Mouse (Mus musculus): ENCODE results near the gene Gm42669. TPM values are rescaled to one million over a fixed set of nuclear protein-coding genes. Genes with fewer than 3 reads are reported as not detected.

The Gm42669 gene
- polyA plus RNA-seq, 2 experiments = 0.02 to 0.06 TPM

DNA sequence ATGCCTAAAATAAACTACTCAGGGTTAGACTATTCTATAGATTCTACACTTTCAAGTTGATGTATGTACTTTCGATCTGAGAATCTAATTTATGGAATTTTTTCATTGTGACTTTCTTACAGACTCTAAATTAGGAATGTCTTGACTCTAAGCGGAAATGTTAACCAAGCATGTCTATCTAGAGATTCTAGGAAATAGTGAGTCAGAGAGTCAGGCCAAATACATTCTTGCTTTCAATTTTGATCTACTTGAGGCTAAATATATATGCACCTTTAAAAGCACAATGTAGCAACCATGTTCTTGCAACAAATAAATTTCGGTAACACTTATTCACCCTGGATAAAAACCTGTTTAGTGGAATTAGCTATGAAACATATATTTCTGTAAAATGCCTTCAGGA is 21.4 kb downstream of the Gm42669 start:
- H3K36me3 ChIP-seq (replicated peaks; ENCODE audit: control insufficient read depth, insufficient read depth, low read depth) = no peaks in the 10 kb centered on the region
- no peak for ATAC-seq (ENCODE audit: insufficient read depth)
- 0 out of 4 replicates have a peak, but pooled peaks cover 0 to 1% of the 10 kb centered on the region in 2 experiments for H3K4me1 ChIP-seq (replicated peaks; ENCODE audit: control insufficient read depth in 2 of 2, insufficient read depth in 2 of 2, low read length in 1 of 2)

DNA sequence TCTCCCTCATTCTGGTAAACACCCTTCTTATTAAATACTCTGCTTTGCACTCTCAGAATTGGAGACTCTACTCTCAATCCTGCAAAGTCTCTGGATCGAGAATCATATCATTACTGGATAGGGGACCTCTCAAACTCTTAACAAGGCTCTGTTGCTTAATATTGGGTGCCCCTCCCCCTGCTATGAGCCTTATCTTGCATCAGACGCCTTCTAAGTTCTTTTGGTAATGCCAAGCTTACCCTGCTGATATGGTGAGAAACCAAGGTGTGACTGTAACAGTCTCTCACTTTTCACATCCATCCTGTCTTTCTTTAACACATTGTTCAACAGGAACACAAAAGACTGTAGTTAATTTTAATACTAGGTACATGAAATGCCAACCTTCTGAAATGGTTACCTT is 26.2 kb downstream of the Gm42669 start:
- no peak for TF ChIP-seq CTCF (IDR thresholded peaks at IDR 0.05; ENCODE audit: low read depth)
- peak; percentile 49 for TF ChIP-seq EP300 (IDR thresholded peaks at IDR 0.05; ENCODE audit: low read depth)
- ATAC-seq (ENCODE audit: insufficient read depth) (peak; percentile 37; the same call in 1 of the 2 replicates), DNase-seq (ENCODE audit: low read depth in 3 of 3, low spot score in 3 of 3) (no peak)
- Histone ChIP-seq H3K27ac (no peak overlapping the region), H3K9ac (replicated peaks) (no peak overlapping the region), H3K9me3 (ENCODE audit: control insufficient read depth, low read length) (no peaks in the 10 kb centered on the region), H3K36me3 (replicated peaks; ENCODE audit: control insufficient read depth, insufficient read depth, low read depth) (no peaks in the 10 kb centered on the region), H3K4me1 (replicated peaks; ENCODE audit: control insufficient read depth in 2 of 2, insufficient read depth in 2 of 2, low read length in 1 of 2) (peaks cover 0 to 4% of the 10 kb centered on the region in 2 experiments; a peak in 1 of 4 replicates), H3K4me3 (ENCODE audit: insufficient read depth in 1 of 2, low read depth in 2 of 2, low read length in 2 of 2) (no peak overlapping the region), H3K27me3 (ENCODE audit: control insufficient read depth, insufficient read depth, low read length) (no peaks in the 10 kb centered on the region), H3K4me2 (ENCODE audit: low read depth) (no peak overlapping the region)
- 9% methylated on average over 2 of the region's 2 CpGs for WGBS (ENCODE audit: insufficient replicate concordance)

More for the DNA sequence above, 21.4 kb downstream of the Gm42669 start:
- Histone ChIP-seq H3K4me3 (ENCODE audit: insufficient read depth in 1 of 2, low read depth in 2 of 2, low read length in 2 of 2) (no peak overlapping the region), H3K27ac (no peak overlapping the region), H3K4me2 (ENCODE audit: low read depth) (no peak overlapping the region), H3K9me3 (ENCODE audit: control insufficient read depth, low read length) (no peaks in the 10 kb centered on the region), H3K27me3 (ENCODE audit: control insufficient read depth, insufficient read depth, low read length) (no peaks in the 10 kb centered on the region), H3K9ac (replicated peaks) (no peak overlapping the region)
- TF ChIP-seq CTCF (IDR thresholded peaks at IDR 0.05; ENCODE audit: low read depth) = no peak
- no peak for TF ChIP-seq EP300 (IDR thresholded peaks at IDR 0.05; ENCODE audit: low read depth)
- 63% methylated on average over 3 of the region's 3 CpGs for WGBS (ENCODE audit: insufficient replicate concordance)
- DNase-seq (ENCODE audit: low read depth in 3 of 3, low spot score in 3 of 3) = no peak

DNA sequence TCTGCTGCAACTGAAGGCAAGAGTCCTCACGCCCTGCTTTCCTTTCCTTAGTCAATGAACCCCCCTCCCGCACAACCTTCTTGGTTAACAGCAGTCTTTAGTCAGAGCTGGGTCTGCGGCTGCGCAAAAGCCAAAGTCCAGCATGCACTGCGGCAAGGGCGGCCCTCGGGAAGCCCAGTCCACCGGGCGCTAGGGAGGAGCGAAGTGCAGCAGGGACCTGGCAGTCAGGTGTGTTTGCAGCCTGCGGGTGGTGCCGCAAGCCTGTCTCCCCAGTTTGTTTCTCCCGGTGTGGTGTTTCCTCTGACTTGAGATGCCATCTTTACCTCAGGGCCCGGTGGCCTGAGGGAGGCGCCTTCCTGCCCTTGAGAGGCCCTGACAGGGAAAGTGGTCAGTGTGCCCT is 27.2 kb downstream of the Gm42669 start, which contains the start of gene 1700028K03Rik:
Gene 1700028K03Rik, plus strand, starts transcription at position 129 of the 400 bp plus-strand sequence.
- Histone ChIP-seq H3K27ac (no peak within 1 kb of the TSS), H3K9ac (replicated peaks) (no peak within 1 kb of the TSS), H3K9me3 (ENCODE audit: control insufficient read depth, low read length) (no peaks in the 10 kb centered on the region), H3K4me2 (ENCODE audit: low read depth) (no peak within 1 kb of the TSS), H3K36me3 (replicated peaks; ENCODE audit: control insufficient read depth, insufficient read depth, low read depth) (no peaks in the 10 kb centered on the region), H3K4me3 (ENCODE audit: insufficient read depth in 1 of 2, low read depth in 2 of 2, low read length in 2 of 2) (no peak within 1 kb of the TSS), H3K4me1 (replicated peaks; ENCODE audit: control insufficient read depth in 2 of 2, insufficient read depth in 2 of 2, low read length in 1 of 2) (peaks cover 0 to 4% of the 10 kb centered on the region in 2 experiments; a peak in 1 of 4 replicates), H3K27me3 (ENCODE audit: control insufficient read depth, insufficient read depth, low read length) (no peaks in the 10 kb centered on the region; the same call in 1 of the 2 replicates)
- WGBS (ENCODE audit: insufficient replicate concordance) = 65% methylated on average over 15 of the region's 15 CpGs
- peak; percentile 26; the same call in 1 of the 2 replicates for ATAC-seq (ENCODE audit: insufficient read depth)
- no peak for DNase-seq (ENCODE audit: low read depth in 3 of 3, low spot score in 3 of 3)
- no peak for TF ChIP-seq EP300 (IDR thresholded peaks at IDR 0.05; ENCODE audit: low read depth)
- no peak; the same call in 1 of the 2 replicates for TF ChIP-seq CTCF (IDR thresholded peaks at IDR 0.05; ENCODE audit: low read depth)

DNA sequence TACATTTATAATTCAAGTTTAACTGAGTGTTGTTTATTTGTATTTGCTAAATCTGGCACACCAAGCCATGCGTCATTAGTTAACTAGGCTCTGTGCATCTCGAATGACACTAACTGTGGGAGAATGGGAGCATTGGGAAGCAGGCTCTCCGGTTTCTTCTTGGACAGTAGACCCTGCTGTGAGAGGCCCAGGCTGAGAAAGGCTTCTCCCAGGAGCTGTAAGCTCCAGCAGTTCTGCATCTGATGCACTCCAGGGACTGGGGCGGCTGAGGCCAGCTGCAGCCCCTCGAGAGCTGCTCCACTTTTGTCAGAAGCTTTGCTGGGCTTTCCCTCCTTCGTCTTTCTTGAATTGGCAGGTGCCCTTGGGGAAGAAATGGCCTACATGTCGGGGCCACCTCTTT is 34.3 kb downstream of the Gm42669 start:
- Histone ChIP-seq H3K36me3 (replicated peaks; ENCODE audit: control insufficient read depth, insufficient read depth, low read depth) (no peaks in the 10 kb centered on the region), H3K9ac (replicated peaks) (no peak overlapping the region)
- WGBS (ENCODE audit: insufficient replicate concordance) = 65% methylated on average over 7 of the region's 7 CpGs

DNA sequence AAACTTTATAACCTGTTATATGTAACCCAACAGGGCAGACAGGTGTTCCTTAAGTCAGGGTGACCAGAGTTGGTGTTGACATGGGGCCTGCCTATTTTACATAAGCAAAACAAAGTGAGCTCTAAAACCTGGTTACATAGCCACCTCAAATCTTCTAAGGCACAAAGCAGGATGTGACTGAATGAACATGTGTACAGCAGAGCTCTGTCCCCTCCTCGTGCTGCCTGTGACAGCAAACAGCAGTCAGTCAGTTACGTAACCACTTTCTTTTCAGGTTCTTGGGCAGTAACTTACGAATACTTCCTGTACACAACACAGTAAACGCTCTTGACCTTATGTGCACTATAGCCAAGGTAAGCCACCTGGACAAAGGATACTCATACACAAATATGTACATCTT is 38.5 kb downstream of the Gm42669 start:
- 43% methylated on average over 4 of the region's 4 CpGs for WGBS (ENCODE audit: insufficient replicate concordance)
- no peak overlapping the region for H3K4me3 ChIP-seq (ENCODE audit: insufficient read depth in 1 of 2, low read depth in 2 of 2, low read length in 2 of 2)
- H3K36me3 ChIP-seq (replicated peaks; ENCODE audit: control insufficient read depth, insufficient read depth, low read depth) = no peaks in the 10 kb centered on the region
- no peak for TF ChIP-seq EP300 (IDR thresholded peaks at IDR 0.05; ENCODE audit: low read depth)
- TF ChIP-seq CTCF (IDR thresholded peaks at IDR 0.05; ENCODE audit: low read depth) = no peak
- H3K9ac ChIP-seq (replicated peaks) = no peak overlapping the region
- no peak overlapping the region for H3K4me2 ChIP-seq (ENCODE audit: low read depth)
- DNase-seq (ENCODE audit: low read depth in 3 of 3, low spot score in 3 of 3) (no peak), ATAC-seq (ENCODE audit: insufficient read depth) (no peak)
- H3K4me1 ChIP-seq (replicated peaks; ENCODE audit: control insufficient read depth in 2 of 2, insufficient read depth in 2 of 2, low read length in 1 of 2) = peaks cover 18% of the 10 kb centered on the region in 2 experiments
- H3K27ac ChIP-seq = no peak overlapping the region
- no peaks in the 10 kb centered on the region for H3K9me3 ChIP-seq (ENCODE audit: control insufficient read depth, low read length)
- peaks cover 3% of the 10 kb centered on the region; the same call in 1 of the 2 replicates for H3K27me3 ChIP-seq (ENCODE audit: control insufficient read depth, insufficient read depth, low read length)

More for the DNA sequence above, 34.3 kb downstream of the Gm42669 start:
- H3K4me1 ChIP-seq (replicated peaks; ENCODE audit: control insufficient read depth in 2 of 2, insufficient read depth in 2 of 2, low read length in 1 of 2) = peaks cover 2 to 4% of the 10 kb centered on the region in 2 experiments; a peak in 1 of 4 replicates
- H3K27me3 ChIP-seq (ENCODE audit: control insufficient read depth, insufficient read depth, low read length) = peaks cover 3% of the 10 kb centered on the region; the same call in 1 of the 2 replicates
- no peak overlapping the region for H3K4me3 ChIP-seq (ENCODE audit: insufficient read depth in 1 of 2, low read depth in 2 of 2, low read length in 2 of 2)
- H3K4me2 ChIP-seq (ENCODE audit: low read depth) = no peak overlapping the region
- H3K27ac ChIP-seq = no peak overlapping the region
- no peak for DNase-seq (ENCODE audit: low read depth in 3 of 3, low spot score in 3 of 3)
- no peaks in the 10 kb centered on the region for H3K9me3 ChIP-seq (ENCODE audit: control insufficient read depth, low read length)
- no peak for ATAC-seq (ENCODE audit: insufficient read depth)
- TF ChIP-seq EP300 (IDR thresholded peaks at IDR 0.05; ENCODE audit: low read depth) = no peak
